Mouse (Mus musculus) erythroblast, adult 5-6 weeks (primary cell): ENCODE measurements around the gene Avpi1. TPM values are rescaled to one million over a fixed set of nuclear protein-coding genes. Genes with fewer than 3 reads are reported as not detected.
A peak's percentile ranks its signal among the peaks of the same experiment; 100 is the strongest.
"Not testable (repeated sequence)": the region's sequence is repeated elsewhere in the genome, so short reads cannot be mapped to it uniquely, and the experiment has no call there.

Experiments
- ATAC-seq: replicated peaks from 2 replicates; pipeline ENCODE4 v1.8.0; 2016; ENCODE audit warnings: moderate number of reproducible peaks, mild to moderate bottlenecking, moderate TSS enrichment, inconsistent platforms; ENCODE audit not compliant: poor library complexity, low FRiP score, severe bottlenecking
- total RNA-seq, 2 experiments: library from RNA; stranded (forward) in 1 of 2; stranded (reverse) in 1 of 2; fragments of 150-400 nt in 1 of 2; fragments of 200-764, 138-1000 nt in 1 of 2; gene quantifications; 2 replicates each; pipeline versions ENCODE4 v1.2.3 to v1.2.4; 2015 to 2017; ENCODE audit warnings: low replicate concordance in 2 of 2

Avpi1 gene
- total RNA-seq, 2 experiments from 2014 or later: 0.34 TPM; not detected in 1

DNA sequence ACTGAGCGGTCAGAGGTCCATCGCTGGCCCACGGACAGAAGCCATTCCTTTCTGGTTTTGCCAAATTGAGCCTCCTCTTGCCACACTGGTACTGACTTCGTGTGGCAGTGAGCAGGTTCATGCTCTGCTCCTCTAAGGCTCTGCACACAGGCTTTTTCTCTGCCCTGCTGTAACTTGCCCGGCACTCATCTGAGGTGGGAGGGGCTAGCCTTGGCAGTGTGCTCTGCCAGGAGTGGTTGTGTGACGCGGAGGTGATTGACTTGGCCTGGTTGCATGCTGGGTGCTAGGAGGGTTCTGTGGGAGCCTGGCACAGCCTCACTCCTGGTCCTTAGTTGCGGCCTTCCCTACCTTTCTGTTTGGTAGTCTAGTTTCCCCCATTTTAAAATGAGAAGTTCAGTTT is 8.4 kb downstream of the Avpi1 start:
- ATAC-seq: no peak

DNA sequence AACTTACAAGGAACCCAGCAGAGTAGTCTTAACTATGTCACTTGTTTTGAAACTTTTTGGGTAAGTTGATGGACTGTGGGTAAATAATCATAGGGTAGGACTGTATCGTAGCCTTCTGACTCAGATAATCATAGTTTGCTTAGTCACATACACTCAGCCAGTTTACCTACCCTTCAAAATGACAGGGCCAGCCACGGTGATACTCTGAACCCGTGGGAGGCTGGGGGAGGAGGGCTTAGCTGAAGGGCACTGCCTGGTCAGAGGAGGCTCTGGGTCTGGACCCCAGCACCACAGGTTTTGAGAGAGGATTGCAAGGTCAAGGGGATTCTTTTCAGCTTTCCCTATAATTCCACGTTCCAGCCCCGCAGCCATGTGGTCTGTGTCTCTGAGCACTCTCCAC is 10.3 kb downstream of the Avpi1 start:
- ATAC-seq: no peak

DNA sequence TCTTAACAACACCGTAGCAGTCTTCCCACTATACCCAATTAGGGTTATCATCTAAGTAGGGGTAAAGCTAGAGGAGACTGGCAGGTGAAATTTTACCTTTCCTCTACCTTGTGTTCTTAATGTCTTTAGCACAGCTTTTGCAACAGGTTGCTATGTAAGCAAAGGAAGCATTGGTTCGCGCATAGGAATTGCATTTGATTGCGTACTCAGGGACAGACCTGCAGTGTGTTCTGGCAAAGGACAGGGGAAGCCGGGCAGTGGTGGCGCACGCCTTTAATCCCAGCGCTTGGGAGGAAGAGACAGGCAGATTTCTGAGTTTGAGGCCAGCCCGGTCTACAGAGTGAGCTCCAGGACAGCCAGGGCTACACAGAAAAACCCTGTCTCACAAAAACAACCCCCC is 10.7 kb downstream of the Avpi1 start:
- no peak for ATAC-seq

DNA sequence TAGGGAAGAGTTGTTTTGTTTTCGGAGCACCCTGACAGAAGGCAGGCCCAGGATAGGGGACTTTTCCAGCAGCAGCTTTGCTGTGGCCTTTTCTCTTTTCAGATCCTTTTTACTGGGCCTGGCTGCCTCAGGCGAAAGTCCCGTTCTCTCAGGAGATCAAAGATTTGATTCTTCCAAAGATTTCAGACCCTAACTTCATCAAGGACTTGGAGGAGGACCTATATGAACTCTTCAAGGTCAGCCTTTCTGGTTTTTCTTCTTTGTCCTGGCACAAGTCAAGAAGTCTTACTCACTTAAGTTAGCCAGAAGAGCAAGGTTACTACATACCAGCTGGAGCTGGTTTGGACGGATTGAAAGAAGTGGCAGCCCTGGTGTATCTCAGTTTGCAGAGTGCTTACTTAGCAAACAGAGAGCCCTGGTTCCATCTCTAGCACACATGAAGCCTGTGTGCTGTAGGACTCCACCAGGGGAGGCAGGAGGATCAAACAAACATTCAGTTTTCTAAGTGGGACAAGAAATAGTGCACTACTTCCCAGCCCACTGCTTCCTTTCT is 13.0 kb downstream of the Avpi1 start:
- ATAC-seq: no peak

DNA sequence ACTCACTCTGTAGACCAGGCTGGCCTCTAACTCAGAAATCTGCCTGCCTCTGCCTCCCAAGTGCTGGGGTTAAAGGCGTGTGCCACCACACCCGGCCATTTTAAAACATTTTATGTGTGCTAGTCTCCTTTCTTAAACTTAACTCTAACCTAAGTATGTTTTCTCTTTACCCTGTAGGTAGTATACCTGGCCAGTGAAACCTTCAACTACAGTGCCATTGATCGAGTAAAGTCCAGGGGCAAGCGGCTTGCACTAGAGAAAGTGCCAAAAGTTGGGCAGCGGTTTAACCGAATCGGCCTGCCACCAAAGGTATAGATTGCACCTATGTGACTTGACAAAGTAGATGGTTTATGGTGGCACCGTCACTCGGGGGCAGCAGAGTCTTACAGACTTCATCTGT is 24.2 kb downstream of the Avpi1 start:
- ATAC-seq: no peak

DNA sequence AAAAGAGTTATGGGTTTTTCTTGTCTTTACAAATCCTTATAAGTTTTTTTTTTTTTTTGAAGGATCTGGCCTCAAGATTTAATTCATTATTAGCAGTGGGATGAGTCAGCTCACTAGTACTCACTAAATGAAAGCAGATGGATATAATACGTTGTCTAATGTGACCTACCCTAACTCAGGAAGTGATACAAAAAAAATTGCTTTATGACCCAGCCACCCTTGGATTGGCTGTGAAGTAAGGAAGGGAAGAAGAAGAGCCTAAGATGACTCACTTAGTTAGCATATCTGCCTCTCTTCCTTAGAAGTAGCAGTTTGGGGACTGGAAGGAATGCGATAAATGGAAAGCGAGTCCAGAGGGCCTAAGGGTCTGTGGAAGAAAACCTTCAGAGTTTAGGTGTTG is 29.5 kb downstream of the Avpi1 start:
- no peak for ATAC-seq

DNA sequence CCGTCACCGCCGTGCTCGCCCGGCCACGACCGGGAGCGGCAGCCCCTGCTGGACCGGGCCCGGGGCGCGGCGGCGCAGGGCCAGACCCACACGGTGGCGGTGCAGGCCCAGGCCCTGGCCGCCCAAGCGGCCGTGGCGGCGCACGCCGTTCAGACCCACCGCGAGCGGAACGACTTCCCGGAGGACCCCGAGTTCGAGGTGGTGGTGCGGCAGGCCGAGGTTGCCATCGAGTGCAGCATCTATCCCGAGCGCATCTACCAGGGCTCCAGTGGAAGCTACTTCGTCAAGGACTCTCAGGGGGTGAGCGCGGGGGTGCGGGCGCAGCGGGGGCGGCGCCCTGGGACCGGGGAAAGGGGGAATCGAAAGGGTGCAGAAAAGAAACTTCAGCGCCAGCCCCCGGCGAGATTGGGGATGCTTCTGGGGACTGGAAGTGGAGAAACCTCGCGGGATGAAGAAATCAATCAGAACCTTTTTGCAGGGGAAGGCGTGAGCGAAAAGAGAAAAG is 38.2 kb downstream of the Avpi1 start:
- 0 out of 2 replicates have a peak, but pooled peaks have one; percentile 3 for ATAC-seq

DNA sequence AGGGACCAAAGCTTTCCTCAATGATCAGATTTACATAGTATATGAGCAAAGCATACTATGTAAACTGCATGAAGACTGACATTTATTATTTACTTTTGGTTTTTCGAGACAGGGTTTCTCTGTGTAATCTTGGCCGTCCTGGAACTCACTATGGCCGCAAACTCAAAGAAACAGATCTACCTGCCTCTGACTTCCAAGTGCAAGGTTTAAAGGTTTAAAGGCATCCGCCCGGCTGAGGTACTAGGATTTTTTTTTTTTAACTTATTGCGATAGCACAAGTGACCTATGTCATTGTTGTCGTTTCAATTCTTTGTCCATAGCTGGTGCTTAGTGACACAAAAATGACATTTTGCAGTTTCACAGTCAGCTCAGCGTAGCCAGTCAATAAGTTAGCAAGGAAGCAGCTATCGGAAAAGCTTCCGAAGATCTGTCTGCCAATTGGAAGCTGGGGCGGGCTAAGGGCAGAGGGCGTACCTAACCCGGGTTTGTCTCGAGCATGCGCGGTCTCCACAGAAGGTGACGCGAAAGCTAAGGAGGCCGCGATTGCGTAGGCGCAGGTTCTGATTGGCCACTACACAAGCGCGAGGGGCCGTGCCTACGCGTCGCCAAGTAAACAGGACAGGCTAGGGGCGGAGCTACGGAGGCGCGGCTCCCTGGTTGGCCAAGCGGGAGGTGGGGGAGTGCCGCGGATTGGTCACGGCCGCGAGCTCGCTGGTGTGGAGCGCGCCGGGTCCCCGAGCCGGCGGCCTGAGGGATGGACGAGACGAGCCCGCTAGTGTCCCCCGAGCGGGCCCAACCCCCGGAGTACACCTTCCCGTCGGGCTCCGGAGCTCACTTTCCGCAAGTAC is 38.9 kb downstream of the Avpi1 start, which contains the start of gene Pi4k2a:
Pi4k2a (plus strand) TSS at position 723 of the 848 bp plus-strand sequence.
- peak; percentile 97 for ATAC-seq

DNA sequence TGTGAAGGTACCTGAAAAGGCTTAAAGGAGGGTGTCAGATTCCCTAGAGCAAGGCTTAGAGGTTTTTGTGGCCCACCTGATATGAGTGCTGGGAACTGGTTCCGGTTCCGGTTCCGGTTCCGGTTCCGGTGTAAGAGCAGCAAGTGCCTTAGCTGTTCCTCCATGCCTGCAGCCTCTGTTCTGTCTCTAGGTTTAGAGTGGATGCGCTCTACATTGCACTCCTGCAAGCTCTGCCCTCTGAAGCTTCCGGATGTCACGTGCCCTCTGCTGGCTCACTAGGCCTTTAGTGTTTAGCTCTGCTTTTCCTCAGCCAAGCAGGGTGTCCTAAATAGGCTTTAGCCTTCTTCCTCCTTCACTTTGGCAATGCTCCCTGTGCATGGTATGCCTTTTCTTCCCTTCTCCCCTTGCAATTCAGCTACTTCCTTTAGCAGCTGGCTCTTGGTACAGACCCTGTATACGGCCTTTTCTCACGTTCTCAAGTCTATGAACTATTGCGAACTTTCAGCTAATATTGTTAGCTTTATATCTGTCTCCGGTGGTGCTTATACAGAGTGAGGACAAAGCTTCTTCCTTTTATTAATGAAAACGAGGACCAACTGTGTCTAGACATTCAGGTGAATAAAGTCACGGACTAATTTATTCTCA is 39.6 kb downstream of the Avpi1 start:
- peak; percentile 46 for ATAC-seq

DNA sequence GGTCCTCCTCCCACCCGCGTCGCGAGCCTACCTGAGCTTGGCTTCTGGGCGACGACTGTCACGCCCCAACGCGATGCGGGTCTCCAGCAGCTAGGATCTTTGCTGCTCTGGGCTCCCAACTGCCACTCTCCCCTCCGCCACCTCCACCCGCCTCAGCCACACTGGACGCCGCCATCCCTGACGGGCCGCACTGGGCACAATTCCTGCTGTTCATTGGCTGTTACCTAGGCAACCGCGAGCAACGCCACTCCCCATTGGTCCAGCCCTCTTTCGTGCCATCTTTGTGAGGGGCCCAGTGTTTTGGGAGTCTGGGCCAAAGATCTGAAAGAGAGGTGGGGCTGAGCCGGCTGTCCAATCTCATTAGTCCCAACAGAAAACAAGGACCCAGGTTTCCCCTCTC is 42.7 kb downstream of the Avpi1 start, which contains the start of gene Morn4:
Morn4 (minus strand) TSS at position 192 of the 400 bp plus-strand sequence.
- ATAC-seq: no peak

DNA sequence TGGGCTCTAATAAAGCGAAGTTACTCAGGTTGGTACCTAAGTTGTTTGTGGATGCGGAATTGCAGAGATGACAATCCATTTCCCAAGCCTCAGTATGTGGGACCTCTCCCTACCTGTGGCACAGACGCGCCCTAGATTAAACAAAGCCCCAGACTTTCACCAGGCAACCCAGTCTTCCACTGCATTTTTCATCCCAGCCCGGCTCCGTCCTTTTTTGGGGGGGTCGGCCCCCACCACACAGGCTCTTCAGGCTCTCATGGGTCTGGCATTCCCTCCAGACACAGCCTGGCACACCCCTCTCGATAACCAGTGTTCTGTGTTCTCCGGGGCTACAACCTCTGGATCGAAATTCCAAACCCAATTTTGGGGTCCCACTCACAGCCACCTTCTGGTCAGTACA is 43.2 kb downstream of the Avpi1 start:
- ATAC-seq: no peak

DNA sequence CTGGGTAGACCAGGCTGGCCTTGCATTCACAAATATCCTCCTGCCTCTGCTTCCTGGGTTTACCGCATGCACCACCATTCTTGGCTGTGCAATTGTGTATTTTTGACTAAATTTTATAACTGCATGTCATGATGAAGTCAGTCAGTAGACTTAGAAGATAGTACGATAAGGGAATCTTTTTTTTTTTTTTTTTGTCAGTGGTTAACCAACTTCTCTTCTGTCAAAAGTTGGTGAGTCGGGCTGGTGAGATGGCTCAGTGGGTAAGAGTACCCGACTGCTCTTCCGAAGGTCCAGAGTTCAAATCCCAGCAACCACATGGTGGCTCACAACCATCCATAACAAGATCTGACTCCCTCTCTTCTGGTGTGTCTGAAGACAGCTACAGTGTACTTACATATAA is 47.2 kb downstream of the Avpi1 start:
- not testable (repeated sequence) for ATAC-seq

DNA sequence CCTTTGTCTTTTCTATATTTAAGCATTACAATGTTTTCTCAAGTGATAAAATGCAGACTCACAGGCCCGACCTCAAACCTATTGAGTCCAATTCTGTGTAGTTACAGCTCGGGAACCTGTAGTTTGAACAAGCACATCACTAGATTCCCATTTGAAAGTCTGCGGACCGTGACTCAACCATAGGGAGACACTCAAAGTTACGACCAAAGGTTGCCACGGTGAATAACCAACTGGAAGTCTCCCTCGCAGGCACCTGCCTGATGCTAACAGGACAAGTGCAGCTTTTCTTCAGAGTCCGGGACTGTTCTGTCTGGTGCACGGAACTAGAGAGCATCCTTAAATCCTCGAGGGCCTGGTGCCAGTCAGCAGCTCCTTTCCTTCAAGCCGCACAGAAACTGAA is 48.4 kb downstream of the Avpi1 start:
- no peak for ATAC-seq

DNA sequence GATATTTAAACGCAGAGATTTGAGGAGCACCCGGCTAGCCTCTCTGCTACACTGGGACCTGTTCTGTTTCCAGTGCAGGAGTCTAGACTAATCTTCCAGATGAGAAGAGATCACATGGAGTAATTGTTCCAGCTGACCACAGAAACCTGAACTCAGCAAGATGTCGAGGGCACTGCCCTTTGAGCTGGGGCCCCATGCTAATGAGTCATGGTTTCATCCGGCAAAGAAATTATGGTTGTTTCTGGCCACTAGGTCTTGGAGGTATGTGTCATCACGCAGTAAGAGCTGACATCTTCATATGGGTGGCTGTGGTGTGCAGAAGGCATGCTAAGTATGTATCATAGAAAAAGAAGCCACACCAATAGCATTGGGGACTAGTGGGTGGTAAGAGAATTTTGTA is 48.9 kb downstream of the Avpi1 start:
- no peak for ATAC-seq

DNA sequence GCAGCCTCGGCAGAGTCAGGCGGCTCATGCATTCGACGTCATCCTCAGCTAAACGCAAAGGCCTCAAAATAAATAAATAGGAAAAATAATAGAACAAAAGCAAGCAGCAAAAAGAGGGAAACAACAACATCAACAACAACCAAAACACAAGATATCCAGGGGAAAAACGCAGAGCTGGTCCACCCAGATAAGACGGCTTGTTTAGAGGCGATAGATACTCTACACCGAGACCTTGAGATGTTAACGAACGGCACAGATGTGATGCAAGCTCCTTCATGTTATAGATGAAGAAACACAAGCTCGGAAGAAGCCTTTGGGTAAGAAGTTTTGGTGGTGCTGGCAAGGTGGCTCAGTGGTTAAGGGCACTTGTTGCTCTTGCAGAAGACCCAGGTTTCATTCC is 49.9 kb downstream of the Avpi1 start:
- no peak for ATAC-seq

DNA sequence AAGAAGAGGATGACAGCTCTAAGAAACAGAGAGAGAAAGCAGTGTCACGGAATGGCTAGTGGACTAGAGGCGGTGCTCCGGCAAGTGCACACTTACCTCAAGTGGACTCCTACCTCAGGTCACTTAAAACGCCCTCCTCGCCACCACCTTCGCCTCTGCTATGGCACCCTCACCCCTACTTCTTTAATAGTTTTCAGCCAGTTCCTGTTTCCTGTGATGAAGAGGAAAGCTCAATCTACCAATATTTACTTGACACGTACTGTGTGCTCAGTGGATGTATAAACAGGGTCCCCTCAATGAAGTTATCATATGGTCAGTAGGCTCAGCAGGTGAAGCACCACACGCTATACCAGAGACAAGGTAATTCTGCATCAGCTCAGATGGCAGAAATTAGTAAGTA is 50.3 kb downstream of the Avpi1 start:
- ATAC-seq: no peak

DNA sequence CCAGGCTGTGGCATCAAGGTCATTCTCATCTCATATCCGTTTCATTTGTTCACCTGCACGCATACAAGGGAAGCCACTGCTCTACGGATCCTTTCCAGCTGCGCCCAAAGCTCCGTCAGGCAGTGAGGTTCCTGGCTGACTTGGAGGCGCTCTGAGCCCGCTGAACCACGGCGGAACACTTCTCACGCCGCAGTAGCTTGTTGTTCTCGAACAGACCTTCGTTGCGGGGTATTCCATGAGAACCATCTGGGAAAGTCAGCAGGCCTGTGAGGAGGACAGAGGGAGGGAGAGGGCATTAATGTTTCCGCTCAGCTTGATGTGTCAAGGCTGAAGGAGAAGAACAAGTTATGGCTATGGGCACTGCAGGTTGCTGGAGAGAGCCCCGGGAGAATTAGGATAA is 52.9 kb downstream of the Avpi1 start:
- no peak for ATAC-seq

DNA sequence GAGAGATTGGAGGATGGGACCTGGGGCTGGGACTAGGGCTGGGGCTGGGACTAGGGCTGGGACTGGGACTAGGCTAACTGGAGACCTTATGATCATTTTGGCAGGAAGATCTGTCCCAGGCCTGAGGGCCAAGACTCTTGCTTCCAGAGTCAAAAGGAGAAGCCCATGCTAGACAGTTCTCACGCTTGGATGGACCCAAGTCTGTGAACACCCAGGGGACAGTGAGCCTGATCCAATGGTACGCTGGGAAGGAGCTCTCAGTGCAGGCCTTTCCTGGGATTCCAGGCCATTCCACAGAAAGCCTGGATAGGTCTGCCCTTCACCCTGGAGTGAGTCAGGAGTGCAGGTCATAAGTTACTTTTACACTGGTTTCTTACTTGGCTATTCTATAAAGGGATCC is 53.8 kb downstream of the Avpi1 start:
- ATAC-seq: no peak
